Mouse (Mus musculus) T-cell, adult 2 months (primary cell): ENCODE measurements around the gene Syne2.

Source experiments
- DNase-seq: peaks from one replicate; pipeline ENCODE4 v3.0.0; 2022; ENCODE audit warnings: low spot score

Gene Syne2

DNA sequence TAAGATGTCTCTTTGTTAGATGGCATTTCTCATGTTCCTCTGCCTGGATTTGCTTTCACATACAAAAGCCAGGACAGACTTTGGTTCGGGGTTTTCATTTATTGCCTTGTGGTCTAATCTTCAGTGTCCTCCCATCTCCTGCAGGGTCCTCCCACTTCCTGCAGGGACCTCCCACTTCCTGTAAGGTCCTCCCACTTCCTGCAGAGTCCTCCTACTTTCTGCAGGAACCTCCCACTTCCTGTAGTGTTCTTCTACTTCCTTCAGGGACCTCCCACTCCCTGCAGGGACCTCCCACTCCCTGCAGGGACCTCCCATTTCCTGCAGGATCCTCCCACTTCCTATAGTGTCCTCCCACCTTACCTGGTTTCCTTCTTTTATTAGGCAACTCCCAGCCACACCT is 109.7 kb downstream of the Syne2 start:
- peak; percentile 14 for DNase-seq

DNA sequence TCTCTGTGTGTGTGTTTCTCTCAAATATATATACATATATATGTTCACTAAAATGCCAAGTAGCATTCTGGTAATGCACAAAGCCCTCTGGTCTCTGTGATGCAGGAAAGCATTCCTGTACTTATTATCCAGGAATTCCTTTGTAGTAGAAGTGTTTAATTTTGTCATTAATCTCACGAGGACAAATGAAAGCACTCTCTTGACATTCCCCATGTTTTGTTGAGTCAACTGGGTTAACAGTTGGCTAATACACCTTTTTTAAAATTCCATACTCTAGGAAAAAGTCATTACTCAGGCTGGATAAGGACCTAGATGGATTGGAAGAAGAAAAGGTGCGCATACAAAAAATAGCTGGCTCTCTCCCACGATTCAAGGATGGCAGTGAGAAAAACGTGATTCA is 115.6 kb downstream of the Syne2 start:
- no peak for DNase-seq

DNA sequence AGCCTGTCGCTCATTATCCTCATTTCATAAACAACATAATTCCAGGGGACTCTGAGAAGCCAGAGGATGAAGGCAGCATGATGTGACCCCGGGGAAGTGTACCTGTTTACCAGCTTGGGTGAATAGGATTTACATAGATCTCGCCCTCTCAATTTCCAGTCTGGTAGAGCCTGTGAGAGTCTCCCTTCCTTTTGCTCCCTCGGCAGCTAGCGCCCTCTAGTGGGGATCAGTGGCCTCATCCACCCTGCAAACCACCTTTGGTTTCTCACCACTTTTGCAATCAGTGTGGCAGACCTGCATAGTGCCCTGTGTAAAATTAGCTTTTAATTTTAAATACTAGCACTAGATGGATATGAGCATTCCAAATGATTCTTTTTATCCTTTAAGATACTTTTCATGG is 133.4 kb downstream of the Syne2 start:
- peak; percentile 32 for DNase-seq

DNA sequence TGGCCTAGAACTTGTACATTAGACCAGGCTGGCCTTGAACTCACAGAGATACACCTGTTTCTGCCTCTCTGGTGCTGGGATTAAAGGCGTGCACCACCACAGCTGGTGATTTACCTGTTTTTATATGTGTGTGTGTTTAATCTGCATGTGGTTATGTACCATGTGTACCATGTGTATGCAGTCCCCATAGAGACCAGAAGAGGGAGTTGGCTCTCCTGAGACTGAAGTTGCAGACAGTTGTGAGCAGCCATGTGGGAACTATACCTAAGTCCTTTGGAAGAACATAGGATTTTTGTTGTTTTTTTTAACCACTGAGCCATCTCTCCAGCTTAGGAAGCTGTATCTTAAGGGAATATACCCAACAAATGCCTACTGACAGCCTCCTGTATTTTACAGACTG is 134.1 kb downstream of the Syne2 start:
- no peak for DNase-seq

DNA sequence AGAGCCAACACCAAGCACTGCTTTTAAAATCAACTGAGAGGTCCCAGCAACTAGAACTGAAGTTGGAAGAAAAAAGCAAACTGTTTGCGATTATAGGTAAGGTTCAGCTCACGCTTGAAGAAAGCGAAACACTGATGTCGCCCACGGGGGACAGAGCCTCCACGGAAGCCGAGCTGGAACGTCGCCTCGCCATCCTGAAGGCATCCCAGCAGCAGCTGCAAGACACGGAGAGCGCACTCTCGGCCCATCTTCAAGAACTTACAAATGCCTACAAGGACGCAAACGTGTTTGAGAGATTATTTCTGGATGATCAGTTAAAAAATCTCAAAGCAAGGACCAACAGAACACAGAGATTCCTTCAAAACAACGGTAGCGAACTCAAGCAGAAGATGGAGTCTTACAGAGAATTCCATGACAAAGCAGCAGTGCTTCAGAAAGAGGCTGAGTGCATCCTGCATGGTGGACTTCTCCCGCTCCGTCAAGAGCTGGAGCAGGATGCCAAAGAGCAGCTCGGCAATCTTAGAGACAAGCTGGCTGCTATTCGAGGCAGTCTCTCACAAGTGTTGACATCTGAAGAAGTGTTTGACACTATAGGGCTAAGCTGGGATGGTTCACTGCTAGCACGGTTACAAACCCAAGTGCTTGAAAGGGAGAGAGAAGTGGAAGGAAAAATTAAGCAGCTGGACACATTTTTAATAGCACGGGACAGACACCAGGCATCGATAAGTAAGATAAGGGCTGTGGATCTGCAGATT is 148.7 kb downstream of the Syne2 start:
- DNase-seq, result no peak

DNA sequence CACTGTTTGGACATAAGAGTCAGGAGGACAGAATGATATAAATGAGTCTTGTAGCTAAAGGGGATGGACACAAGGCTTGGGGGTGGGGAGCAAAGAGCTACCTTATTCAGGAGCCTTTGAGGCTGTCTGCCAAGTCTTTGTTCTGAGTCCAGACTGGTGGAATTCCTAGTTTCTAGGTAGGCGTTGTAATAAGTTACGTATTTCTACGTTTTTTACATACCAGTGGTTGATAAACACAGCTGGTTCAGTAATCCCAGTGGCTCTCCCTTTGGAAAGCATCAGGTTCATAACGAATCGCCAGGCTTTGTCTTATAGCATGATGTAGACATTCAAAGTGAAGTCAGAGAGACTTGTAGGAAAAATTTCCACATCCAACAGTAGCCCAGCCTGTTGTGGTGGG is 161.1 kb downstream of the Syne2 start:
- DNase-seq, result no peak

DNA sequence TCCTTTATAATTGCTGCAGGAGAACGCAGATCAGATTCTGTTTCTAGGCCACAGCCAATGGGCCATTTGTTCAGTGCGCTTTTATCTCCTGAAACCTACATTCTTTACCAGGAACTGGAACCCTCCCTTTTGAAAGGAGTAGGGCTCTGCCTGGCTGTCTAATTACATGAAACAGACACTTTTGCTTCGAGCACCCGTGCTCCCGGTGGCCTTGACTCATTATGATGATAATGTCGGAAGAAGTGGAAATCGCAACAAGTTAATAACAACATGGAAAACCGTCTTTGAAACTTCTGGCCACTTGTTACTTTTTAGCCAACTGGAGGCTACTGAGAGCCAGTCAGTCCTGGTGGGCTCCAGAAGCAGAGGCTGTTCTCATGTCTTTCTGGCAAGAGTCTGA is 165.4 kb downstream of the Syne2 start:
- no peak for DNase-seq

DNA sequence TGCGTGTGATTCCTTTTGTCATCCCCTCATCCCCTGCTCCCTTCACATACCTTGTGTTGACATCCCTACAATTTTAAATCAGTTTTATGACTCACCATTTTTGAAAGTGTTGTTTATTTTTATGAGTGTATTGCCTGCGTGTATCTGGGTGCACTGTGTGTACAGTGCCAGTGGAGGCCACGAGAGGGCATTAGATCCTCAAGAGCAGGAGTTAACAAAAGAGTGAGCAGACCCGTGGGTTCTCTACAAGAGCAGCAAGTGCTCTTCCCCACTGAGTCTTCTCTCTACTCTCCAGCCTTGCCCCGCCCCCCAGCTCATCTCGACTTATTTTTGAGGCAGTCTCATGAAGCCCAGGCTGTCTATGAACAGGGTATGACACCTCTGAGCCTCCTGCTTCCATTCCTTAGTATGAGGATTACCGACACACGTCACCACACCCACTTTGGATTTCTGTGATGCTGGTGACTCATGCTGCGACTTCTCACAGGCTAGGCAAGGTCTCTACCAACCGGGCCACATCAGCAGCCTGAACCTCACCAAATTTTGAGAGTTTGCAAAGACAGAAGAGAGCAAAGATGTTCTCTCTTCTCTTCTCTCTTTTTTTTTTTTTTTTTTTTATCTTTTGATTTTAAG is 174.4 kb downstream of the Syne2 start:
- no peak for DNase-seq

DNA sequence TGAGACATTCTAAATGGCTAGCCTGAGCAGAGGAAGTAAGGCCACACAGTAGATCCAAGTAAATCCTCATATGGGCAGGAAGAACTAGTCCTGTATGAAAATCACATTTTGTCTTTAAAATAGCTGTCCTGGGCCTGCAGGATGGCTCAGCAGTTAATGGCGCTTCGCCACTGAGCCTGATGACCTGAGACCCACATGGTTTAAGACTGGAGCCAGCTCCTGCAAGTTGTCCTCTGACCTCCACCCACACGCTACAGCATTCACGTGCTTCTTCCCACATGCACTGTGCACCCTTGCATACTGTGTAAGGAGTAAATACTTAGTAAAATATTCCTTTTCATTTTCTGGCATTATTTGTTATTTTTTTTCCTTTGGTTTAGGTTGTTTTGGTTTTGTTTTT is 175.0 kb downstream of the Syne2 start:
- no peak for DNase-seq

DNA sequence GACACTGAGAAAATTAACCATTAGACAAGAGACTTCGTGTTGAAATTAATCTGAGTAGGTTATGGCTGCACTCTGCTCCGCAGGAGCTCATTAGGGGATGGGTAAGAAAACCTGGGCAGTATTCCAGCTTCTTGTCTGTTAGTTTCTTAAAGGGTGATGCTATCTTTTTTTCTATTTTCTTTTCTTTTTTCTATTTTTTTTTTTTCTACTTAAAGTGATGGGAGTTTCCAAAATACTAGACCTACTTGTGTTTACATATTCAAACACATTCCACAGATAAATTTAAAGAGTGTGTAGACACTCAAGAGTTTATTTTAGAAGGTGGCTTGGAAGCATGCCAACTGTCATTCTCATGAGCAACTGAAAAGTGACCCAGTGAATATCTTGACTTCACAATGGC is 177.2 kb downstream of the Syne2 start:
- DNase-seq, result no peak

DNA sequence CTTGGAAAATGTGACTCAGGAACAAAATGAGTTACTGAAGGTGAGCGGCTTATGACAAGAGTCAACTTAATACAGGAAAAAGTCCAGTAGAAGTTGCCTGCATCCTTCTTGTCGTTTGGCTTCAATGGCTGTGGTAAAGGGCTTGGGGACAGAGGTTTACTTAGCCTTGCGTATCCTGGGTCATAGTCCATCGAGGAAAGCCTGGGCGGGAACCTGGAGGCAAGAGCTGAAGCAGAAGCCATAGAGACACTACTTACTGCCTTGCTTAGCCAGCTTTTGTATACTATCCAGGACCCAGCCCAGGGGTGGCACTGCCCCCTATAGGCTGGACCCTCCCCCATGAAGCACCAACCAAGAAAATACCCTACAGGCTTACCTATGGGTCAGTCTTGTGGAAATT is 179.6 kb downstream of the Syne2 start:
- no peak for DNase-seq

DNA sequence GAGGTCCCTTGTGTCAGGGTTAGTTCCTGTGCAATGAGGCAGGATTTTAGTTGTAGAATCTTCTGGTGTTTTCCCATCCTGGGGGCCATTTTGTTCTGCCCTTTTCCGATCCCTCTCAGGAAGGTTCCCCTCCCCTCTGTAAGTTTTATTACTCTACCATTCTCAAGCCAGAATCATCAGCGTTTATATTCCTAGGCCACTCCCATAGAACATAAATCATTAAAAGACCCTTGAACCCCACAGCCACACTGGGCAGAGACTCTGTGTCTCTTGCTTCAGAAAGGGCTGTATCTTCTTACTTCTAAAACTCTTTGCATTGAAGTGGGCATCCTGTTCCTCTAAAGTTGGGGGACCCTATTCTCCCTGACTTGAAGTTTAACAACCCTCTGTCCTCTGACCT is 180.5 kb downstream of the Syne2 start:
- DNase-seq, result no peak

DNA sequence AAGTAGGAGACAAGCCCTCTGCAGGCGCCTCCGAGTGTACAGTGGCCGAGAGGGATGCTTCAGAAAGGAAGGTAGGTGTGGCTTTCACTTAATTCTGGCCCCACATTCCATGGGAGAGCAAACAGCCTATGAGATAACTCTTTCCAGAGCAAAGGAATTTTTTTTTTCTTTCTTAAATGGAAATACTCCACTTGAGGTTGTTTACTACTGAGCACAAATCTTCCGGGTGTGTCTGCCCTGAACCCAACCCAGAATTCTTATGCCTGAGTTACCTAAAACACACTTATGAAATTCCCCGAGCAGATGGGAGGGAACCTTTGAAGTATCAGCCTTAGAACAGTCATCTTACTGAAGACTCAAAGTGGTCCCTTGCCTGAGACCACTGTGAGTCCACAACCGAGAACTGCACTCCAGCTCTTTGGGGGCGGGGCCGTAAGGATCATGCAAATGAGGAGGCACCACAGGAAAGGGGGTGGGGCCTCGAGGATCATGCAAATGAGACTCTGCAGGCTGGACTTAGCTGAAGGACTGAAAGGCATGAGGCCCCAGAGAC is 186.8 kb downstream of the Syne2 start:
- no peak for DNase-seq

DNA sequence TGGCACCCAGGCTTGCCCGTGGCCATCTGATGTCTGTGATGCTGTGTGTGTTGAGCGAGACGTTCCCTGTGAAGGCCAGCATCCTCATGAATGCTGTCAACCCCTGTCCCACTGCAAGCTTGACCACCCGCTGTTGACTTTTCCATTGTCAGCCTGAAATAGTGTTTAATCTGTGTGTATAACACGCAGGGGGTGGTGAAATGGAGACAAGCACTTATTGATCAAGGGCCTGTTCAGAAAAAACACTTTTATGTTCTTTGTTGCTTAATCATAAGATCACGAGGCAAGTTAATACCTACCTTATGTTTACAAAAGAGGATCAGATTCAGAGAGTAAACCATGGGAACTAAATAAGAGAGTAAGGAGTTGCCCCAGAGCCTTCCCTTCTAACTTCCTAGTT is 191.1 kb downstream of the Syne2 start:
- DNase-seq, result no peak

DNA sequence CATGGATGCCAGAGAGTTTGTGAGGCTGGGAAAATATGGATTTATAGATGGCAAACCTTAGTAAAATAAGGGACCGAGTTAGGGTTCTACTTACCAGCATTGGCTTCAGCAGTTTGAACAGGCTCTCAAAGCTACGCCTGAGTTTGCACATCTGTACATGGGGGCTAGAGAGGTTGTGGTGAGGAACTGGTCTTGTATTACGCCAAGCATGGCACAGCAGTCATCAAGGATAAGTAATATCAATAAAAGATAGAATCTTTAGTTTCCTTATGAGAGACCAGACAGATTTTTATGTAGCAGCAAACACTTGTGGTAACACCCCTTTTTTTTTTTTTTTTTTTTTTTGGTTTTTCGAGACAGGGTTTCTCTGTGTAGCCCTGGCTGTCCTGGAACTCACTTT is 194.9 kb downstream of the Syne2 start:
- DNase-seq, result no peak

DNA sequence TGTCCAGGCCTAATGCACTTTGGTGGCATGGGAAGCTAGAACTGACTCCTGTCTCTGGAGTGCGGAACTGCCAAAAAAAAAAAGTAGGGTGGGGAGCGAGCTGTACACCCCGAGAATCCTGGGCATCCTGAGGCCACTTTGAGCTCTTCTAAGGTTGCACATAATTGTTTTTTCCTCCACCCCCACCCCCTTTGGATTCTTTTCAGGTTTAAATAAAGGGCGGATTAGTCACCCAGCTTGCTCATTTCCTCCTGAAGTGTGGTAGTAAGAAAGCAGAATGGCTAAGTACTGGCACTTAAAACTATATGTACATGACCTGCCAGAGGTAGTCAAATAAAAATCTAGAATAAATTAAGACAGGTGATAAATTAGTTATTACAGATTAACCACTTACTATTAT is 195.5 kb downstream of the Syne2 start:
- DNase-seq, result no peak

DNA sequence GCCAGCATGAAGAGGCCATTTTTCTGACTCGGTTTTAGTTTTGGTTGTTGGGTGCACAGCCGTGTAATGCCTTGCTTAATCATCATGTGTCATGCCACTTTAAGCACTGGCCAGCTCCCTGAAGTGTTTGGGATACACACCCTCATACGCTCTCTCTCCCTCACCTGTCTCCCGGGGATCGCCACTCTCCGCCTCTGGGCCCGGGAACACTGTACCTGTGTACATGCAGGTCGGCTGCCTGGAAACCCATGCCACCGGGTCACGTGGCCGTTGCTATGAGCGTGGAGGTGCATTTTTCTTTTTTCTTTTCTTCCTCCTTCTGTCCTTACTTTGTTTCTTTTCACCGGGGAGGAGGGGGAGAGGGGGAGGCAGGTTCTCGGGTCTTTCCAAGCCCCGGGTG is 197.1 kb downstream of the Syne2 start:
- DNase-seq, result no peak

DNA sequence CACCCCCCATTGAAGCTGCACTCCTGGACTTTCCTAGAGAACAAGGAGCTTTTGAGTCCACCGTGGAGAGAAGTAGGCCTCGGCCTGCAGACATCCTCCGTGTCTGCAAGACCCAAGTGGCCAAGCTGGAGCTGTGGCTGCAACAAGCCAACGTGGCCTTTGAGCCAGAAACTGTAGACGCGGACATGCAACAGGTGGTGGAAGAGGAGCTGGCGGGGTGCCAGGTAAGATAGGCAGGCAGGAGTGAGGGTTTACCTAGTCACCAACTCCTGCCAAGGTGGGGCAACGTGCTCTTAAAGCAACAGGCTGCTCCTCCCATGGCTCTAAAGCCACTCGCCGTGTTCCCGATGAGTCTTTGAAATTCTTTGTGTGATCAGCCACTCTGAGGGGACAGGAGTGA is 197.6 kb downstream of the Syne2 start:
- no peak for DNase-seq

DNA sequence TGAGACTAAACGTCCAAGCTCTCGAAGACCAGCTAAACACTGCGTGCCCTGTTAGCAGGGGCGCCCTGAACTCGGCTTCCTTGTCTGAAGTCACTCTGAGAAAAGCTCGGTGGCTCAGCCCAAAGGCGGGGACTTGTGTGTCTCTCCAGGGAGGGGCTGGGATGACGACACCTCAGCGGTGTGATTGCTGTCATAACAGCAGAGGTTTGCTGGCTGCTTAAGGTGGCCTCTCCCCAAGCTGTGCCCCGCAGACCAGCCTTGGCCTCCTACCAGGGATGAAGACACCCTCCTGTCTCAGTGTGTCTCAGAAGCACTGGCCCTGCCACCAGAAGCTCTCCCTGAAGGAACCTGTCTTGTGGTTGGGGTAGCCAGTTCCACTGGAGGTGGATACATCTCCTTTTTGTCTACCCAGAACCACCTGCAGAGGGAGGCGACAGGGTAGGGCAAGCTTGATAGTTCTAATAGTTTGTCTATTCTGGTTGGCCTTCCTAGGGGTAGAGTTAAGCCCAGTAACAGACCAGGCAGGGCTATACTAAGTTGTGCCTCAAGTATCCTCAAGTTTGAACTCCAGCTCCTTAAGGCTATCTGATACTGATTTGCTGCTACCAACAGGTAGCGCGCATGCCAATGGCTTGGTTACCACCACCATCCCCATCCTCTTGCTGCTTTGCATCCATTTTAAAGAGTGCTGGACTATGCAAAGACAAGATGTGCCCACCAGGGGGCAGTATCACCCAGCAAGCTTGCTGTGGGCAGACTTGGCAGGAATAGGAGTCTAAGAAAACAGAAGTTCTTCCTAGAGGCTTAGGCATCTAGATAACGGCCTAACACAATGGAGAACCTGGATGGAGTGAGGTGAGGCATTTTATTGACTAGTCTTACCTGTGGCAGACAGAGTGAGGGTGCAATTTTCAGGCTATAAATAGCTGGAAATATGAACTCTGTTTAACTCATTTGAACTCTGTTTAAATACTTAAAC is 198.5 kb downstream of the Syne2 start:
- DNase-seq, result peak; percentile 71

DNA sequence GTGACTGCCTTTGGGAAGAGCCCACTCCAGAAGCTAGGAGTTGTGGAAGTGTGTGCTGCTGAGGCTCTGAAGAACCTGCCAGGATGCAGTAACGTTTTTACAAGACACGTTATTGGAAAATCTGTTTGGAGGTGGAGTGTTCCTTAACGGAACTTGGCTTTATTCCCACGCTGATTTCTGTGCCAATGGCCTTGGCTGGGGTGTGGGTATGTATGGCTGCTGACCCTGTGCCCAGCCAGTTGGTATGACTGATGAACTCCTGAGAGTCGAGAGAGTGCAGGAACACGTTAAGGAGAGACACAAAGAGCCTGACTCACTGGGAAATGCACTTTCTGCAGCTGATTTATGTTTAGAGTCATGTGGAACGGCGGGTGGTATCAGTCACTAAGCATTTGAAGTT is 200.7 kb downstream of the Syne2 start:
- no peak for DNase-seq

DNA sequence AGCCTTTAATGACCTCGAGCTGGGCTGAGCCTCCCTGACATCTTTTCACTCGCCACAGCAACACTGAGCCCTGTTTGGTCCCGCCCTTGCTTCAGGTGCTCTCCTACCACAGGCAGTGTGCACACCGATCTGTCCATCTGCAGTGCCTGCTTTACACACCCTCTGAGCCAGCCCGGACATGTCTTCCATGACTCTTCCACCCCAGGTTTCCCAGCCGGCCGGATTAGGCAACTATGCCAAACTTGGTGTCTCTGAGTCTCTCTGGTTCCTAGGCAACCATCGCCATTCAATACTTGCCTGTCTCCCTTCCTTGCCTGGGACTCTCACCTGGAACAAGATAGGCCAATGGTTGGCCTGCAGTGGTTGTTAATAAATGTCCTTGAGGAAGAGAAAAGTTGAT is 224.4 kb downstream of the Syne2 start:
- no peak for DNase-seq

DNA sequence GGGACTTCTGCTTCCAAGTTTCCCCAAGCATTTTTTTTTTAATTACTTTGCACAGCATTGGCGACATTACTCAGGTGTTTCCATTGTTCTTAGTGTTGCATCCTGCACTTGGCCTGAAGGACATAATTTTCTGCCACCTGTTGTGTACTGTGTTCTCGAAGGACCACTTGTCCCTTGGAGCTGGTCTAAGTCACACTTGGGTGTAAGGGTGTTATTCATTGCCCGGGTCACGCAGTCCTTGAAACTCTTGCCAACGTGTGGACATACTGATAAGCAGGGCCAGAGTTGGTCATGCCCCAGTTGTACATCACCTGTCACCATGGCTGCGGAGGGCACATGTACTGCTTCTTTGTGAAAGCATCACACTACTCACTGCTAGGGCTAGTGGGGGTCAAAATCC is 228.6 kb downstream of the Syne2 start:
- no peak for DNase-seq

DNA sequence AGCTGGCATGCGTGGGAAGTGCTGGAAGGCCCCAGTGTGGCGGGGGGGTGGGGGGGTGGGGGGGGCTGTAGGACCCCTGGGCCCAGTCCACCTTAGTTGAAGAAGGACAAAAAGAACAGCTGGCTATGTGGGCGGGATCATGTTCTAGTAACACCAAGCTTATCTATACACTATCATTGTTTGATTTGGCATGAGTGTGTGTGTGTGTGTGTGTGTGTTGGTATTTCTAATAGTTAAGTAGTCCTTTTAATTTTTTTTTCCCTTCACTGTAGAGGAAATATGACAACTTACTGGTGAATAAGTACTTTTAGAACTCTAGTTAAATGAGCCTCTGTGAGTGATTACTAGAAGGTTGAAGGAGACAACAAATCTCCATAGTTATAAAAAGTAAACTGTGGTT is 230.0 kb downstream of the Syne2 start:
- no peak for DNase-seq
